Mouse (Mus musculus): ENCODE measurements at regions not wholly inside any gene's neighbourhood (a gene's known extent, or its start where the extent isn't known, plus 50 kb on each side); places are given as distances from the start of the nearest gene placed in this dataset.

DNA sequence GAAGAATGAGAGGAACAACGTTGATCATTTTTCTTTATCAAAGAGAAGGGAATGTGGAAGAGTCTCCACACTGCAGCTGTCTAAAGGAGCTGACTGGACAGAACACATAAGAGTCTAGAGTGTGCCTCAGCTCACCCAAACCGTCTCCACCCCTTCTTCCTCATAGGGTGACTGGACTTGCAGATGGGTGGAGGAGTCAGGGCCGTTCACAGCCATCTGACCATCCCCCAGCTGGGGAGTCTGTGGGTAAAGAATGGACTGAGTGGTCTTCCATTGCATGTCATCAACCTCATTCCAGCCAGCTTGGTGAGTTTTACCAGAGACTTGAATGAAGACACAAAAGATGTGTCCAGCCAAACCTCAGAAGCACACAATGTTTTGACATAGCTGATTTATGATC lies 156.1 kb upstream of the Syt13 start:
- no peaks in the 10 kb centered on the region for H3K9me3 ChIP-seq (replicated peaks; ENCODE audit: low read length)
- no peak overlapping the region for H3K27ac ChIP-seq
- TF ChIP-seq CTCF (IDR thresholded peaks at IDR 0.05; ENCODE audit: low read depth) = no peak
- H3K36me3 ChIP-seq (ENCODE audit: insufficient read depth, low read length) = no peaks in the 10 kb centered on the region
- no peaks in the 10 kb centered on the region for H3K27me3 ChIP-seq (ENCODE audit: insufficient read depth, low read length)
- H3K9ac ChIP-seq (ENCODE audit: low read depth, low read length) = no peak overlapping the region
- 50% methylated on average over 3 of the region's 3 CpGs for WGBS
- H3K4me2 ChIP-seq (ENCODE audit: low read length) = no peak overlapping the region
- ATAC-seq (replicated peaks; ENCODE audit: low FRiP score, low read depth) (no peak), DNase-seq (ENCODE audit: low spot score) (no peak)
- no peaks in the 10 kb centered on the region for H3K4me1 ChIP-seq (replicated peaks; ENCODE audit: insufficient read depth, low read length)
- no peak overlapping the region for H3K4me3 ChIP-seq (replicated peaks; ENCODE audit: low read depth, low read length)

DNA sequence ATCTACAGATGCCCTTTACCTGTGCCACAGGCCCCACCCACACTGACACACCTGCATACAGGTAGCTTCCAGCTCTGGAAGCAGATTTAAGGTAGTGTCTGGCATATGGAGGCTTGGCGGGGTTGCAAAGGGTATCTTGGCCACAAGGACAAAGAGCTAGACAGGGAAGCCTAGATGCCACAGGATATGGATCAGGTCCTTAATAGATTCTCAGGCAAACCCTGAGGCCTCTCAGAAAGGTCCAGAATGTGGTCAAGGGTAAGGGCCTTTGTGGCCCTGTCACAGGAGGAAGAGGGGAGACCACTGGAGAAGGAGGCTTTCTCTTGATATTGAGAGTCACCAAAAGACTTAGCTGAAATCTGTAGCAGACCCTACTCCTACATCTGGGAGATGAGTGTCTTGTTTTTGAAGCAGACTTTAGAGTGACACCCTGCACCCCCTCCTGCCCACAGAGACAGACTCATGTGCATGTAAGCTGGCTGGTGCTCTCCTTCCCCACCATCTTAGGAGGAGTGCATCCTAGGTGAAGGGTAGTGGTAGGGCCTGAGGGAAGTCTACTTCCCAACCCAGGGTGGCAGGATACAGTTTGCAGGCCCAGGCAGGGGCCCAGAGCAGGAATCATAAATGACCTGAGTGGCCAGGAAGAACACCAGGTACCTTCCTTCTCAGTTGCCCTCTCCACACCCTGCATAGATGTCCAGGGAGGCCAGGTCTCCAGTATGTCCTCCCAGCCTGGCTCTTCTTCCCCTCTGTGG lies 150.8 kb upstream of the Syt13 start:
- DNase-seq (ENCODE audit: low spot score) = no peak

DNA sequence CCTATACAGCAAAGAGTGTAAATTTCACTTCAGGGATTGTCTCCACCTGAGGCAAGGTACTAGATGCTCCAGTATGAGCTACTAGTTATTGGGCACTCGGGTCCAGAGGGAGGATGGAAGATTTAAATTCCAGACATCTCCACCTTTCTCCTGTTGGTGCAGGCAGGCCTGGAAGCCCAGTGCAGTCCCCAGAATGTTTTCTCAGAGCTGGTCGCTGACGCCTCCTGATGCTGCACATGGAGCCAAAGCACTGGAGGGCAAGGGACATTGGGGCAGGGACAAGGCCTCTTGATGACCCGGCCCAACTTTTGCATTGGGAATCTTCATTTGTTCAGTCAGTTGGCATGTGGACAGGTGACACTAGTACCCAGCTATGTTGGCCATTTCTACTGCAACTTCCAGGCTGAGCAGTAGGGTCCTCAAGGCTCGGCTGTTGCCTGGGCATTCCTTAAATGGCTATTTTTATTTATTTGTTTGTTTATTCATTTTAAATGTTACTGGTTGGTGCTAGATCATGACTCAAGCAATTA lies 147.4 kb upstream of the Syt13 start:
- H3K27ac ChIP-seq = no peak overlapping the region
- no peak overlapping the region for H3K4me2 ChIP-seq (ENCODE audit: low read length)
- H3K9me3 ChIP-seq (replicated peaks; ENCODE audit: low read length) = no peaks in the 10 kb centered on the region
- H3K9ac ChIP-seq (ENCODE audit: low read depth, low read length) = no peak overlapping the region
- H3K27me3 ChIP-seq (ENCODE audit: insufficient read depth, low read length) = no peaks in the 10 kb centered on the region
- DNase-seq (ENCODE audit: low spot score) (no peak), ATAC-seq (replicated peaks; ENCODE audit: low FRiP score, low read depth) (no peak)
- no peak overlapping the region for H3K4me3 ChIP-seq (replicated peaks; ENCODE audit: low read depth, low read length)
- no peak for TF ChIP-seq CTCF (IDR thresholded peaks at IDR 0.05; ENCODE audit: low read depth)
- H3K4me1 ChIP-seq (replicated peaks; ENCODE audit: insufficient read depth, low read length) = no peaks in the 10 kb centered on the region
- WGBS = 89% methylated on average over 5 of the region's 5 CpGs
- H3K36me3 ChIP-seq (ENCODE audit: insufficient read depth, low read length) = no peaks in the 10 kb centered on the region

More for the DNA sequence above, 150.8 kb upstream of the Syt13 start:
- H3K9me3 ChIP-seq (replicated peaks; ENCODE audit: low read length) = no peaks in the 10 kb centered on the region
- H3K36me3 ChIP-seq (ENCODE audit: insufficient read depth, low read length) = no peaks in the 10 kb centered on the region
- H3K27ac ChIP-seq = no peak overlapping the region
- no peaks in the 10 kb centered on the region for H3K4me1 ChIP-seq (replicated peaks; ENCODE audit: insufficient read depth, low read length)
- no peak overlapping the region for H3K4me2 ChIP-seq (ENCODE audit: low read length)
- no peaks in the 10 kb centered on the region for H3K27me3 ChIP-seq (ENCODE audit: insufficient read depth, low read length)
- H3K4me3 ChIP-seq (replicated peaks; ENCODE audit: low read depth, low read length) = no peak overlapping the region
- ATAC-seq (replicated peaks; ENCODE audit: low FRiP score, low read depth) = no peak
- no peak for TF ChIP-seq CTCF (IDR thresholded peaks at IDR 0.05; ENCODE audit: low read depth)
- WGBS = 89% methylated on average over 1 of the region's 1 CpGs
- H3K9ac ChIP-seq (ENCODE audit: low read depth, low read length) = no peak overlapping the region

DNA sequence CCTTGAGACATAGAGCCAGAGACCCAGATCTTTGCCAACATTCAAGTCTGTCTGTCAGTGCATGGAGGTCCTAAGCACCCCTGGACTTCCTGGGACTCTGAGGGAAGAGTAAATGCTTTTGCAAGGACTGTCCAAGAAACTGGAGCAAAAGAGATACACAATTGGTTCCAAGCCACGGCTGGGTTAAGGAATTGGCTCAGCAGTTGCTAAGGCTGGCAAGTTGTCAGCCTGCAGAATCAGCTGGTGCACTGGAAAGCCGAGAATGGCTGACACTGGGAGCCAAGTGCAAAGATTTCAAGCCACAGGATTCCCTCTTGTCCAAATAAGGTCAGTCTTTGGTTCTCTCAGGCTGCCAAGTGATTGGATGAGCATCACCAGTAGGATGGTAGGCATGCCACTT lies 146.8 kb upstream of the Syt13 start:
- Histone ChIP-seq H3K4me3 (replicated peaks; ENCODE audit: low read depth, low read length) (no peak overlapping the region), H3K4me2 (ENCODE audit: low read length) (no peak overlapping the region), H3K27me3 (ENCODE audit: insufficient read depth, low read length) (no peaks in the 10 kb centered on the region), H3K9ac (ENCODE audit: low read depth, low read length) (no peak overlapping the region), H3K36me3 (ENCODE audit: insufficient read depth, low read length) (no peaks in the 10 kb centered on the region), H3K27ac (no peak overlapping the region), H3K9me3 (replicated peaks; ENCODE audit: low read length) (no peaks in the 10 kb centered on the region), H3K4me1 (replicated peaks; ENCODE audit: insufficient read depth, low read length) (no peaks in the 10 kb centered on the region)
- no peak for TF ChIP-seq CTCF (IDR thresholded peaks at IDR 0.05; ENCODE audit: low read depth)
- no peak for ATAC-seq (replicated peaks; ENCODE audit: low FRiP score, low read depth)
- no peak for DNase-seq (ENCODE audit: low spot score)
- WGBS = 57% methylated on average over 2 of the region's 2 CpGs

DNA sequence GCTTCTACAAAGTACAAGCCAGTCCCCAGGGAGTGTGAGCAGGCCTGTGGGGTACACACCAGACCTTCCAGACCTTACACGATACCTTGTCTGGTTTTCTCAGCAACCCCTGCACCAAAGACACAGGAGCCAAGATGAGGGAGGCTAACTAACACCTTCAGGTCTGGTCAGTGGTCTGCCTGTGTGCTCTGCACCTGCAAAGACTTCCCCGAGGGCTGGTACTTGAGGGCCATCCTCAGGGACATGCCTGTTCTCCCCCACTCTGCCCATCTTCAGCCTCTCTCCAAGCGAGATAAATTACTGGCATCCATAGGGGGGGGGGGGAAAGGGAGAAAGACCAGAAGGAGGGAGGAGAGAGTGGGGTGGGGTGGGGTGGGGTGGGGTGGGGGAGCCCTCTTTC lies 145.8 kb upstream of the Syt13 start:
- no peak for TF ChIP-seq CTCF (IDR thresholded peaks at IDR 0.05; ENCODE audit: low read depth)
- 52% methylated on average over 3 of the region's 3 CpGs for WGBS
- ATAC-seq (replicated peaks; ENCODE audit: low FRiP score, low read depth) (no peak), DNase-seq (ENCODE audit: low spot score) (no peak)
- no peaks in the 10 kb centered on the region for H3K27me3 ChIP-seq (ENCODE audit: insufficient read depth, low read length)
- no peaks in the 10 kb centered on the region for H3K4me1 ChIP-seq (replicated peaks; ENCODE audit: insufficient read depth, low read length)
- no peak overlapping the region for H3K4me3 ChIP-seq (replicated peaks; ENCODE audit: low read depth, low read length)
- H3K27ac ChIP-seq = no peak overlapping the region
- no peak overlapping the region for H3K9ac ChIP-seq (ENCODE audit: low read depth, low read length)
- no peaks in the 10 kb centered on the region for H3K9me3 ChIP-seq (replicated peaks; ENCODE audit: low read length)
- no peak overlapping the region for H3K4me2 ChIP-seq (ENCODE audit: low read length)
- H3K36me3 ChIP-seq (ENCODE audit: insufficient read depth, low read length) = no peaks in the 10 kb centered on the region

DNA sequence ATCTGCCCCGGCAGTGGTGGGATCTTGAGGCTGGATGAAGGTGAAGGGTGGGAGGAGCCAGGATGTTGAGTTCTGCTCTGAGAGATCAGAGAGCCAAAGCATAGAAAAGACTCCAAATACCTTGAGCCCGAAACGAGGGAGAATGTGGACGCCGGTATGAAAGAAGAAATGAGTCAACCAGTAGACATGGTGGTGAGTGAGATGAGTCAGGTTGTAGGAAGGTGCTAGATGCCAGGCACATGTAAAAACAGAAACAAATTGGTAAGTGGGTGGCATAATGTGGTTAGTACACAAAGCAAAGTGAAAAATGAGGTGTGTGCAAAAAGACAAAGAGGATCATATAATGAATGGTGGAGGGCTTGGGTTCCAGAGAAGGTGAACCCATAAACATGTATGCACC lies 144.8 kb upstream of the Syt13 start:
- Histone ChIP-seq H3K9ac (ENCODE audit: low read depth, low read length) (no peak overlapping the region), H3K36me3 (ENCODE audit: insufficient read depth, low read length) (no peaks in the 10 kb centered on the region), H3K9me3 (replicated peaks; ENCODE audit: low read length) (no peaks in the 10 kb centered on the region), H3K27ac (no peak overlapping the region), H3K4me1 (replicated peaks; ENCODE audit: insufficient read depth, low read length) (no peaks in the 10 kb centered on the region), H3K4me2 (ENCODE audit: low read length) (no peak overlapping the region), H3K4me3 (replicated peaks; ENCODE audit: low read depth, low read length) (no peak overlapping the region), H3K27me3 (ENCODE audit: insufficient read depth, low read length) (no peaks in the 10 kb centered on the region)
- DNase-seq (ENCODE audit: low spot score) (no peak), ATAC-seq (replicated peaks; ENCODE audit: low FRiP score, low read depth) (no peak)
- no peak for TF ChIP-seq CTCF (IDR thresholded peaks at IDR 0.05; ENCODE audit: low read depth)
- 79% methylated on average over 5 of the region's 5 CpGs for WGBS

All from kidney, postnatal 0 days (tissue).